Mouse (Mus musculus) intestine, postnatal 0 days (tissue): ENCODE results near the gene Gstm4. TPM values are rescaled to one million over a fixed set of nuclear protein-coding genes. Genes with fewer than 3 reads are reported as not detected.

Experiments used
- ATAC-seq: fragments of 200-750 bp; cut with Nextera tagmentation; 2 replicates; pipeline ENCODE4 v1.8.0; 2017; ENCODE audit warnings: mild to moderate bottlenecking, moderate TSS enrichment, moderate library complexity
- H3K27ac ChIP-seq: fragments of 300-500 bp; sonication (generic); 2 replicates; pipeline ENCODE4 v1.5.1; 2014; ENCODE audit warnings: mild to moderate bottlenecking, low read depth, low read length, moderate library complexity
- H3K27me3 ChIP-seq: fragments of 300-500 bp; sonication (generic); replicated peaks from 2 replicates; pipeline ENCODE4 v1.6.1; 2014; ENCODE audit warnings: low read length, mixed read lengths; ENCODE audit not compliant: control insufficient read depth, insufficient read depth
- H3K36me3 ChIP-seq: fragments of 300-500 bp; sonication (generic); 2 replicates; pipeline ENCODE4 v1.6.1; 2014; ENCODE audit warnings: mild to moderate bottlenecking, moderate library complexity; ENCODE audit not compliant: control insufficient read depth, insufficient read depth
- H3K4me1 ChIP-seq: fragments of 300-500 bp; sonication (generic); replicated peaks from 2 replicates; pipeline ENCODE4 v1.6.1; 2014; ENCODE audit warnings: antibody characterized with exemption, low read length, mixed read lengths; ENCODE audit not compliant: control insufficient read depth, insufficient read depth
- H3K4me2 ChIP-seq: fragments of 300-500 bp; sonication (generic); replicated peaks from 2 replicates; pipeline ENCODE4 v1.6.1; 2014; ENCODE audit warnings: low read depth, mild to moderate bottlenecking, moderate library complexity
- H3K4me3 ChIP-seq: fragments of 300-500 bp; sonication (generic); 2 replicates; pipeline ENCODE4 v1.5.1; 2014; ENCODE audit warnings: low read depth, low read length
- H3K9ac ChIP-seq: fragments of 300-500 bp; sonication (generic); 2 replicates; pipeline ENCODE4 v1.6.1; 2014; ENCODE audit warnings: mild to moderate bottlenecking, low read depth, low read length
- H3K9me3 ChIP-seq: fragments of 300-500 bp; sonication (generic); 2 replicates; pipeline ENCODE4 v1.6.1; 2016; ENCODE audit warnings: mixed run types; ENCODE audit not compliant: control insufficient read depth
- CTCF ChIP-seq: sonication (generic); IDR thresholded peaks from 2 replicates; pipeline ENCODE4 v1.5.1; 2016; ENCODE audit warnings: low read depth, mild to moderate bottlenecking, control low read depth, antibody characterized with exemption, moderate library complexity
- WGBS: fragments of 180-500 bp; shearing (Covaris S2); extraction: QIAGEN DNeasy Blood & Tissue Kit; methylation state at CpG from one replicate; pipeline ENCODE4 v1.1.7; 2014; 5-methylcytosine and 5-hydroxymethylcytosine counted together
- polyA plus RNA-seq: library from polyadenylated mRNA; unstranded; fragments of >200 nt; fragmentation: Nextera tagmentation; extraction: Ambion mirVana; gene quantifications from 2 replicates; pipeline ENCODE4 v1.2.1, GENCODE M21; 2015

The Gstm4 gene
- polyA plus RNA-seq, 1 experiment from 2014 or later: 30.5 TPM

GRCm38 (mm10) chr3:108084767-108085270 is 40.1 kb upstream of the Gstm4 start:
- 0 out of 2 replicates have a peak, but pooled peaks have one; percentile 1 for ATAC-seq
- Histone ChIP-seq H3K9ac (peak overlapping the region; percentile 77), H3K4me3 (peak overlapping the region; percentile 75), H3K36me3 (peaks cover 10% of the 10 kb centered on the region), H3K4me1 (peaks cover 10% of the 10 kb centered on the region), H3K4me2 (peak overlapping the region; percentile 97), H3K27ac (peak overlapping the region; percentile 91), H3K9me3 (no peaks in the 10 kb centered on the region), H3K27me3 (no peaks in the 10 kb centered on the region)
- 11% methylated on average over 13 of the region's 13 CpGs for WGBS
- no peak for TF ChIP-seq CTCF

- peak overlapping the region; percentile 97; the same call in 1 of the 2 replicates for H3K4me2 ChIP-seq
- peaks cover 10% of the 10 kb centered on the region for H3K4me1 ChIP-seq
- no peaks in the 10 kb centered on the region for H3K9me3 ChIP-seq
- 58% methylated on average over 4 of the region's 4 CpGs for WGBS
- no peak for ATAC-seq
- no peak overlapping the region for H3K27ac ChIP-seq
- no peak overlapping the region for H3K4me3 ChIP-seq
- no peak for TF ChIP-seq CTCF
- no peaks in the 10 kb centered on the region for H3K27me3 ChIP-seq
- H3K9ac ChIP-seq: no peak overlapping the region
- H3K36me3 ChIP-seq: peaks cover 17% of the 10 kb centered on the region
These were observed 39.3 kb upstream of the Gstm4 start for GRCm38 (mm10) chr3:108083904-108084407.

- TF ChIP-seq CTCF: no peak
- H3K4me2 ChIP-seq: no peak overlapping the region
- ATAC-seq: no peak
These were observed 38.5 kb upstream of the Gstm4 start for GRCm38 (mm10) chr3:108083161-108083560.

GRCm38 (mm10) chr3:108082251-108082875 is 37.7 kb upstream of the Gstm4 start:
- Histone ChIP-seq H3K9ac (0 out of 2 replicates have a peak overlapping the region, but pooled peaks have one; percentile 1), H3K27ac (no peak overlapping the region), H3K4me2 (no peak overlapping the region), H3K4me3 (no peak overlapping the region), H3K36me3 (peaks cover 33% of the 10 kb centered on the region), H3K27me3 (no peaks in the 10 kb centered on the region), H3K9me3 (no peaks in the 10 kb centered on the region), H3K4me1 (peaks cover 10% of the 10 kb centered on the region)
- ATAC-seq: no peak
- no peak for TF ChIP-seq CTCF
- WGBS: 85% methylated on average over 1 of the region's 1 CpGs

More at GRCm38 (mm10) chr3:108083161-108083560, 38.5 kb upstream of the Gstm4 start:
- Histone ChIP-seq H3K27ac (no peak overlapping the region), H3K4me1 (peaks cover 10% of the 10 kb centered on the region), H3K9me3 (no peaks in the 10 kb centered on the region), H3K27me3 (no peaks in the 10 kb centered on the region), H3K36me3 (peaks cover 25% of the 10 kb centered on the region), H3K4me3 (no peak overlapping the region), H3K9ac (no peak overlapping the region)
- WGBS: 42% methylated on average over 2 of the region's 2 CpGs

- Histone ChIP-seq H3K36me3 (peaks cover 40% of the 10 kb centered on the region), H3K9me3 (no peaks in the 10 kb centered on the region), H3K4me2 (no peak overlapping the region), H3K4me1 (peaks cover 6% of the 10 kb centered on the region), H3K9ac (no peak overlapping the region), H3K27ac (no peak overlapping the region), H3K4me3 (no peak overlapping the region), H3K27me3 (no peaks in the 10 kb centered on the region)
- no peak for ATAC-seq
- TF ChIP-seq CTCF: no peak
- WGBS: 65% methylated on average over 4 of the region's 4 CpGs
These were observed 37.0 kb upstream of the Gstm4 start for GRCm38 (mm10) chr3:108081681-108082080.

GRCm38 (mm10) chr3:108076836-108077235 is 32.1 kb upstream of the Gstm4 start:
- H3K27me3 ChIP-seq: no peaks in the 10 kb centered on the region
- H3K9me3 ChIP-seq: no peaks in the 10 kb centered on the region
- H3K4me3 ChIP-seq: no peak overlapping the region
- peaks cover 70% of the 10 kb centered on the region for H3K36me3 ChIP-seq
- no peak overlapping the region for H3K9ac ChIP-seq
- ATAC-seq: no peak
- H3K4me2 ChIP-seq: no peak overlapping the region
- WGBS: 94% methylated on average over 9 of the region's 9 CpGs
- no peaks in the 10 kb centered on the region for H3K4me1 ChIP-seq
- no peak for TF ChIP-seq CTCF
- H3K27ac ChIP-seq: no peak overlapping the region
